Mouse (Mus musculus): ENCODE measurements around the gene Ccdc24.

Ccdc24 gene

GRCm38 (mm10) chr4:117855146-117855545, 17.2 kb downstream of the Ccdc24 start:
- 66% methylated on average over 9 of the region's 9 CpGs for WGBS

GRCm38 (mm10) chr4:117852152-117852868, 20.0 kb downstream of the Ccdc24 start:
- 78% methylated on average over 10 of the region's 10 CpGs for WGBS

- WGBS, result 67% methylated on average over 7 of the region's 7 CpGs
Measured at GRCm38 (mm10) chr4:117850871-117851270, 21.5 kb downstream of the Ccdc24 start.

GRCm38 (mm10) chr4:117850176-117850575, 22.2 kb downstream of the Ccdc24 start:
- 66% methylated on average over 7 of the region's 7 CpGs for WGBS

GRCm38 (mm10) chr4:117849506-117849905, 22.9 kb downstream of the Ccdc24 start:
- 57% methylated on average over 5 of the region's 5 CpGs for WGBS

GRCm38 (mm10) chr4:117849063-117849462, 23.3 kb downstream of the Ccdc24 start:
- 63% methylated on average over 17 of the region's 17 CpGs for WGBS

GRCm38 (mm10) chr4:117847011-117847410, 25.3 kb downstream of the Ccdc24 start:
- 64% methylated on average over 2 of the region's 2 CpGs for WGBS

- WGBS, result 96% methylated on average over 4 of the region's 4 CpGs
Measured at GRCm38 (mm10) chr4:117846261-117846660, 26.1 kb downstream of the Ccdc24 start.

GRCm38 (mm10) chr4:117845316-117845715, 27.0 kb downstream of the Ccdc24 start:
- WGBS, result 79% methylated on average over 11 of the region's 11 CpGs

- 92% methylated on average over 5 of the region's 5 CpGs for WGBS
Measured at GRCm38 (mm10) chr4:117844467-117844866, 27.9 kb downstream of the Ccdc24 start.

- 92% methylated on average over 5 of the region's 5 CpGs for WGBS
Measured at GRCm38 (mm10) chr4:117843101-117843500, 29.3 kb downstream of the Ccdc24 start.

- 84% methylated on average over 3 of the region's 3 CpGs for WGBS
Measured at GRCm38 (mm10) chr4:117841566-117841965, 30.8 kb downstream of the Ccdc24 start.

GRCm38 (mm10) chr4:117840821-117841220, 31.5 kb downstream of the Ccdc24 start:
- 95% methylated on average over 5 of the region's 5 CpGs for WGBS

GRCm38 (mm10) chr4:117839366-117839765, 33.0 kb downstream of the Ccdc24 start:
- 79% methylated on average over 6 of the region's 6 CpGs for WGBS

- WGBS, result 69% methylated on average over 4 of the region's 4 CpGs
Measured at GRCm38 (mm10) chr4:117837271-117837670, 35.1 kb downstream of the Ccdc24 start.

GRCm38 (mm10) chr4:117836204-117836767, 36.1 kb downstream of the Ccdc24 start:
- under 1% methylated on average over 48 of the region's 48 CpGs for WGBS

GRCm38 (mm10) chr4:117835531-117836111, 36.7 kb downstream of the Ccdc24 start:
- WGBS, result under 1% methylated on average over 60 of the region's 60 CpGs

- 5% methylated on average over 36 of the region's 36 CpGs for WGBS
Measured at GRCm38 (mm10) chr4:117834845-117835530, 37.4 kb downstream of the Ccdc24 start.

GRCm38 (mm10) chr4:117834457-117834844, 37.9 kb downstream of the Ccdc24 start, which contains the start of gene Slc6a9:
TSS of gene Slc6a9 (plus strand) at chr4:117834506.
- WGBS, result 42% methylated on average over 3 of the region's 3 CpGs

- 85% methylated on average over 9 of the region's 9 CpGs for WGBS
Measured at GRCm38 (mm10) chr4:117831920-117832691, 40.3 kb downstream of the Ccdc24 start.

- 90% methylated on average over 2 of the region's 2 CpGs for WGBS
Measured at GRCm38 (mm10) chr4:117831499-117831898, 40.9 kb downstream of the Ccdc24 start.

- WGBS, result 96% methylated on average over 9 of the region's 9 CpGs
Measured at GRCm38 (mm10) chr4:117830801-117831200, 41.6 kb downstream of the Ccdc24 start.
